Mouse (Mus musculus): ENCODE results near the gene Bmp2.

DNA sequence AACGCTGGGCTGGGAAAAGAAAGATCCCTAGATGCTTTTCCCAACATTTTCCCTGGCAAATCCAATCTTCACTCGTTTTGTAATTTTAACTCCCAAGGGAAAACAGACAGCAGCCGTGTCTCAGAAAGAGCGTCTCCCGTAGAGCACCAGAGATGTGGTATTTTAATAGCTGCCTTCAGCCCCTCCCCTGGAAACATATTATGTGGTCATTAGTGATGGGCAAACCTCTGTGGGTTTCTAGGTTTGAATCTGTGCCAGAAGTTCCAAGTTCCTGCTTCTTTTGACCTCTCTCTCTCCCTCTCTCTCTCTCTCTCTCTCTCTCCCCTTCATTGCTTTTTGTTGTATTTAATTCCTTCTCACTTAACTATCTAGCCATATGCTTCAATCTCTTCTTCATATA is 30.8 kb upstream of the Bmp2 start:
- TF ChIP-seq CTCF (IDR thresholded peaks at IDR 0.05; ENCODE audit: borderline replicate concordance, insufficient read depth, low read depth, low read length): no peak
- TF ChIP-seq POLR2A (IDR thresholded peaks at IDR 0.05; ENCODE audit: borderline replicate concordance, insufficient read depth, low read length): no peak
